Mouse (Mus musculus): Measurements from ENCODE around the gene Grap2. TPM values are rescaled to one million over a fixed set of nuclear protein-coding genes. Genes with fewer than 3 reads are reported as not detected.

The Grap2 gene
- total RNA-seq, 2 experiments from 2014 or later, result 2.9 to 5.1 TPM

GRCm38 (mm10) chr15:80639071-80639702, 66.8 kb downstream of the Grap2 start:
- DNase-seq, result no peak

- DNase-seq, result no peak
These were observed 67.5 kb downstream of the Grap2 start for GRCm38 (mm10) chr15:80639874-80640273.

- no peak for DNase-seq
These were observed 69.5 kb downstream of the Grap2 start for GRCm38 (mm10) chr15:80641702-80642435.

GRCm38 (mm10) chr15:80645006-80645797, 72.8 kb downstream of the Grap2 start:
- no peak for DNase-seq

- DNase-seq, result no peak
These were observed 76.7 kb downstream of the Grap2 start for GRCm38 (mm10) chr15:80648977-80649606.

- DNase-seq, result no peak
These were observed 78.0 kb downstream of the Grap2 start for GRCm38 (mm10) chr15:80650412-80650811.

GRCm38 (mm10) chr15:80653865-80654264, 81.5 kb downstream of the Grap2 start:
- DNase-seq, result no peak

- DNase-seq, result no peak
These were observed 86.5 kb downstream of the Grap2 start for GRCm38 (mm10) chr15:80658815-80659471.

- DNase-seq, result no peak
These were observed 88.6 kb downstream of the Grap2 start for GRCm38 (mm10) chr15:80660963-80661362.

- DNase-seq, result no peak
These were observed 92.0 kb downstream of the Grap2 start for GRCm38 (mm10) chr15:80664444-80664843.

GRCm38 (mm10) chr15:80671295-80672252, 99.2 kb downstream of the Grap2 start, which contains the start of gene Fam83f:
Gene Fam83f, plus strand, starts transcription at chr15:80671847.
- DNase-seq, result peak; percentile 38

- no peak for DNase-seq
These were observed 100.4 kb downstream of the Grap2 start for GRCm38 (mm10) chr15:80672810-80673209.

- DNase-seq, result no peak
These were observed 101.1 kb downstream of the Grap2 start for GRCm38 (mm10) chr15:80673337-80674095.

- DNase-seq, result no peak
These were observed 102.3 kb downstream of the Grap2 start for GRCm38 (mm10) chr15:80674700-80675099.

- DNase-seq, result peak; percentile 35
These were observed 107.3 kb downstream of the Grap2 start for GRCm38 (mm10) chr15:80679515-80680215.

- DNase-seq, result no peak
These were observed 108.1 kb downstream of the Grap2 start for GRCm38 (mm10) chr15:80680347-80681030.

GRCm38 (mm10) chr15:80681466-80681881, 109.1 kb downstream of the Grap2 start:
- no peak for DNase-seq

- no peak for DNase-seq
These were observed 109.9 kb downstream of the Grap2 start for GRCm38 (mm10) chr15:80682343-80682742.

GRCm38 (mm10) chr15:80683151-80683550, 110.8 kb downstream of the Grap2 start:
- DNase-seq, result no peak
